Mouse (Mus musculus): ENCODE measurements around the gene Nrip2. TPM values are rescaled to one million over a fixed set of nuclear protein-coding genes. Genes with fewer than 3 reads are reported as not detected.

Gene Nrip2
- polyA plus RNA-seq, 1 experiment from 2014 or later: 9.8 TPM

DNA sequence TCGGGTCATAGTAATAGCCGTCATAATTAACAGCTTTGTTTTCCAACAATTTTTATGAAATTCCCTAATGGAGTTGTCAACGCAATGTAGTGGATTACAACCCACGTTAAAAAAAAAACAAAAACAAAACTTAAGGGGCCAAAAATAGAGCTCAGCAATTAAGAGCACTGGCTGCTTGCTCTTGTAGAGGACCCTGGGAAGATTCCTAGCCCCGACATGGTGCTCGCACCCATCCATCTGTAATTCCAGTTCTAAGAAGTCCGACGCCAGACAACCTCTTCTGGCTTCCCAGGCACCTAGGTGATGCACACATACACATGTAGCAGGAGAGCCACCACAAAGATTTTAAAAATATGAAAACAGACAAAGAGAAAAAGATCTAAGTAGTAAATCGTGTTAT, 25.9 kb downstream of the Nrip2 start:
- Histone ChIP-seq H3K9ac (peak overlapping the region; percentile 86), H3K27me3 (no peaks in the 10 kb centered on the region), H3K9me3 (no peaks in the 10 kb centered on the region), H3K4me3 (peak overlapping the region; percentile 70), H3K4me2 (peak overlapping the region; percentile 72), H3K4me1 (replicated peaks) (peaks cover 8% of the 10 kb centered on the region), H3K36me3 (peaks cover 17% of the 10 kb centered on the region), H3K27ac (replicated peaks) (peak overlapping the region; percentile 100)
- ATAC-seq (ENCODE audit: low FRiP score, low read depth): 0 out of 2 replicates have a peak, but pooled peaks have one; percentile 4
- 22% methylated on average over 9 of the region's 9 CpGs for WGBS

GRCm38 (mm10) chr6:128427571-128427970, 28.5 kb downstream of the Nrip2 start:
- Histone ChIP-seq H3K4me3 (no peak overlapping the region), H3K27me3 (no peaks in the 10 kb centered on the region), H3K9ac (no peak overlapping the region), H3K27ac (replicated peaks) (no peak overlapping the region), H3K9me3 (no peaks in the 10 kb centered on the region), H3K4me1 (replicated peaks) (peaks cover 8% of the 10 kb centered on the region), H3K36me3 (peaks cover 39% of the 10 kb centered on the region), H3K4me2 (no peak overlapping the region)
- no peak for ATAC-seq (ENCODE audit: low FRiP score, low read depth)
- 93% methylated on average over 5 of the region's 5 CpGs for WGBS

DNA sequence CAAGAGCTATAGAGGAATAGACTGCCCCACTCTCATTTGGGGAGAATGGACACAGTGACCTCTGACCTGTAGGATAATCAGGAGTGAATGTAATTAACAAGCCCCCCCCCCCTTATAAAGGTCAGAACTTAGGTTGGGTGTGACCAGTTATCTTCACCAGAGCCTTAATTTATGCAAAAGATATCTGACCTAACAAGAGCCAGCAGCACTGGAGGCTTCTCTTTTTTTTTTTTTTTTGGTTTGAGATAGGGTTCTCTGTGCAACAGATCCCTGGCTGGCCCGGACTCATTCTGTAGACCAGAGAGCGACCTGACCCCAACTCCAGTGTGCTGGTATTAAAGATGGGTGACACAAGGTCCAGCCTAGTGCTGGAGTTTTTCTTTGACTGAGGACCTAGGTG, 30.2 kb downstream of the Nrip2 start:
- no peak overlapping the region for H3K4me3 ChIP-seq
- H3K36me3 ChIP-seq: peaks cover 57% of the 10 kb centered on the region
- no peaks in the 10 kb centered on the region for H3K27me3 ChIP-seq
- H3K4me2 ChIP-seq: no peak overlapping the region
- H3K9me3 ChIP-seq: no peaks in the 10 kb centered on the region
- H3K4me1 ChIP-seq (replicated peaks): peaks cover 3% of the 10 kb centered on the region
- ATAC-seq (ENCODE audit: low FRiP score, low read depth): no peak
- no peak overlapping the region for H3K9ac ChIP-seq
- WGBS: 100% methylated on average over 2 of the region's 2 CpGs
- H3K27ac ChIP-seq (replicated peaks): no peak overlapping the region

DNA sequence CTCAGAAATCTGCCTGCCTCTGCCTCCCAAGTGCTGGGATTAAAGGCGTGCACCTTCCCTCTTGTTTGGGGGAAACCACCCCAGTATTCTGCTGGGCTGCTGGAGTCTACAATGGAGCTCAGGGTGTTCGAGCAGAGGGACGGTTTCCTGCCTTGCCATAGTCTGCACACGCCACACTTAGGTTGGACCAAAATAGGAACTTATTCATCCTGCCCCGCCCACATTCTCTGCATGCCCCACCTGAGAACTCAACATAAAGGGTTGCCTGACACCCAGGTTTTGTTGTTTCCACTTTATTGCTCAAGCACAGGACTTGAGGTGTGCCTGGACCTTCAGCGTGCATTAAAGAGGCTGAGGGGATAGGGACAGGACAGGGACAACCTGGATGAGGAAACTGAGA, 30.7 kb downstream of the Nrip2 start:
- H3K9ac ChIP-seq: no peak overlapping the region
- H3K36me3 ChIP-seq: peaks cover 62% of the 10 kb centered on the region
- WGBS: 94% methylated on average over 6 of the region's 6 CpGs
- peaks cover 3% of the 10 kb centered on the region for H3K4me1 ChIP-seq (replicated peaks)
- H3K4me2 ChIP-seq: no peak overlapping the region
- ATAC-seq (ENCODE audit: low FRiP score, low read depth): no peak
- no peak overlapping the region for H3K27ac ChIP-seq (replicated peaks)
- no peaks in the 10 kb centered on the region for H3K27me3 ChIP-seq
- H3K4me3 ChIP-seq: no peak overlapping the region
- H3K9me3 ChIP-seq: no peaks in the 10 kb centered on the region

GRCm38 (mm10) chr6:128432356-128432915, 33.3 kb downstream of the Nrip2 start:
- no peaks in the 10 kb centered on the region for H3K27me3 ChIP-seq
- 69% methylated on average over 13 of the region's 13 CpGs for WGBS
- peaks cover 78% of the 10 kb centered on the region for H3K36me3 ChIP-seq
- H3K9me3 ChIP-seq: no peaks in the 10 kb centered on the region
- H3K4me1 ChIP-seq (replicated peaks): peaks cover 11% of the 10 kb centered on the region
- H3K4me3 ChIP-seq: no peak overlapping the region
- H3K9ac ChIP-seq: no peak overlapping the region
- no peak overlapping the region for H3K27ac ChIP-seq (replicated peaks)
- no peak for ATAC-seq (ENCODE audit: low FRiP score, low read depth)
- H3K4me2 ChIP-seq: no peak overlapping the region

GRCm38 (mm10) chr6:128433566-128433965, 34.5 kb downstream of the Nrip2 start:
- ATAC-seq (ENCODE audit: low FRiP score, low read depth): no peak

GRCm38 (mm10) chr6:128435474-128435873, 36.4 kb downstream of the Nrip2 start:
- no peak for ATAC-seq (ENCODE audit: low FRiP score, low read depth)
- Histone ChIP-seq H3K27ac (replicated peaks) (no peak overlapping the region), H3K4me3 (no peak overlapping the region), H3K9ac (no peak overlapping the region), H3K4me1 (replicated peaks) (peaks cover 19% of the 10 kb centered on the region), H3K9me3 (no peaks in the 10 kb centered on the region), H3K36me3 (peaks cover 56% of the 10 kb centered on the region), H3K4me2 (no peak overlapping the region), H3K27me3 (no peaks in the 10 kb centered on the region)
- 80% methylated on average over 5 of the region's 5 CpGs for WGBS

More at GRCm38 (mm10) chr6:128433566-128433965, 34.5 kb downstream of the Nrip2 start:
- Histone ChIP-seq H3K9me3 (no peaks in the 10 kb centered on the region), H3K4me1 (replicated peaks) (peaks cover 11% of the 10 kb centered on the region), H3K27ac (replicated peaks) (no peak overlapping the region), H3K27me3 (no peaks in the 10 kb centered on the region), H3K9ac (no peak overlapping the region), H3K4me2 (no peak overlapping the region), H3K36me3 (peaks cover 70% of the 10 kb centered on the region), H3K4me3 (no peak overlapping the region)
- 94% methylated on average over 13 of the region's 13 CpGs for WGBS

GRCm38 (mm10) chr6:128436356-128437005, 37.4 kb downstream of the Nrip2 start:
- 85% methylated on average over 8 of the region's 8 CpGs for WGBS
- Histone ChIP-seq H3K4me1 (replicated peaks) (peaks cover 19% of the 10 kb centered on the region), H3K27me3 (no peaks in the 10 kb centered on the region), H3K9me3 (no peaks in the 10 kb centered on the region), H3K27ac (replicated peaks) (peak overlapping the region; percentile 86; the same call in 1 of the 2 replicates), H3K9ac (peak overlapping the region; percentile 78), H3K4me2 (peak overlapping the region; percentile 76), H3K4me3 (peak overlapping the region; percentile 64), H3K36me3 (peaks cover 49% of the 10 kb centered on the region)
- no peak for ATAC-seq (ENCODE audit: low FRiP score, low read depth)

GRCm38 (mm10) chr6:128437288-128437687, 38.2 kb downstream of the Nrip2 start:
- no peak; the same call in 1 of the 2 replicates for ATAC-seq (ENCODE audit: low FRiP score, low read depth)
- Histone ChIP-seq H3K27me3 (no peaks in the 10 kb centered on the region), H3K4me2 (peak overlapping the region; percentile 76), H3K9me3 (no peaks in the 10 kb centered on the region), H3K4me3 (peak overlapping the region; percentile 64), H3K9ac (peak overlapping the region; percentile 78), H3K4me1 (replicated peaks) (peaks cover 19% of the 10 kb centered on the region), H3K27ac (replicated peaks) (peak overlapping the region; percentile 86), H3K36me3 (peaks cover 41% of the 10 kb centered on the region)
- 4% methylated on average over 10 of the region's 10 CpGs for WGBS

DNA sequence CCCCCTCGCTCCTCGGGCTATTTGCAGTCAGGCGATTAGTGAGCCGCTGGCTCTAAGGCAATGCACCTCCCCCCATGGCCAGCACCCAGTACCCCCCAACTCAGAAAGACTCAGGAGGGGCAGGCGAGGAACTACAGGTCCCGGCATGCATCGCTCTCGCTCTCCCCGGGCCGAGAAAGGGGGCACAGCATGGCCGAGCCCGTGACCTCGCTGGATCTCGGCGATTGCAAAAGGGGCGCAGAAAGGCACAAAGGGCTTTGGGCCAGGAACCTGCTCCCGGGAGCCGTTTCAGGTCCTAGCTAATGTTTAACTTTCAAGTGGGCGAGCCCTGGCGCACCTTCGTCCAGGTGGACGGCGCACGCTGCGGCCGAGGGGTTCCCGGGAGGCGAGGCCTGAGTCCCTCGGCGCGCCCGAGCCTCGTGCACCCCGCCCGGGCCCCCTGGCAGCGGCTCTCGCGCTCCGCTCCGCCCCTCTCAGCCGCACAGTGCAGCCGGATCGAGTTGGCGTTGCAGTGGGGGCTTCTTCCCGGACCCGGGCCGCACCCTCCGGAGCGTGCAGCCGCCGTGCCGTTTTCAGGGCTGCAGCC, 38.7 kb downstream of the Nrip2 start:
- Histone ChIP-seq H3K4me2 (peak overlapping the region; percentile 76), H3K4me1 (replicated peaks) (peaks cover 19% of the 10 kb centered on the region), H3K9me3 (no peaks in the 10 kb centered on the region), H3K9ac (peak overlapping the region; percentile 78), H3K27me3 (no peaks in the 10 kb centered on the region), H3K36me3 (peaks cover 36% of the 10 kb centered on the region), H3K4me3 (peak overlapping the region; percentile 64), H3K27ac (replicated peaks) (peak overlapping the region; percentile 86)
- under 1% methylated on average over 52 of the region's 52 CpGs for WGBS
- peak; percentile 65 for ATAC-seq (ENCODE audit: low FRiP score, low read depth)

DNA sequence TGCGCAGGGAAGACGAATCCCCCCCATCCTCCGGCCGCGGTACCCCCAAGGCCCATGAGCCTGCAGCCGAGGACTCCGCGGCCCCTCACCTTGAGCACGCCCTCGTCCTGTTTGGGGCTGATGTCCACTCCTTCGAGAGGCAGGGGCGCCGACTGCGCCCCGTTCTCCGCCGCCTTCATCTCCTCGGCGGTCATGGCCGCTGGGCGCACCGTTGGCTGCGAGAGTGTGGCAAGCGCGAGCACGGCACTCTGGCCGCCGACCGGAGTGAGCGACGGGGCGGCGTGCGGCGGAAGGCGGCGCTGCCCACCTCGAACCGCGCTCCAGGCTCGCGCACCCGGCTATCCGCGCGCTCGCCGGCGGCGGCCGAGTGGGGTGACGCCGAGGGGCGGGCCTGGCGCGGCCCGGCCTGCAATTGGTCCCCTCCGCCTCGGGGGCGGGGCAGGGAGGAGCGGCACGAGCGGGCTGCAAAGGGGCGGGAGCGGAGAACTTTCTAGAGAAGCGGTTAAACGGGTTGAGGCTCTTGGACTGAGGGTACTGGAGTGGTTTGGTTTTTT, 39.3 kb downstream of the Nrip2 start, which contains the start of gene Fkbp4:
Fkbp4 (minus strand) TSS at position 361 of the 554 bp plus-strand sequence.
- H3K4me2 ChIP-seq: peak within 1 kb of the TSS; percentile 76
- peaks cover 30% of the 10 kb centered on the region for H3K36me3 ChIP-seq
- peak; percentile 94 for ATAC-seq (ENCODE audit: low FRiP score, low read depth)
- H3K4me3 ChIP-seq: peak within 1 kb of the TSS; percentile 64
- H3K9me3 ChIP-seq: no peaks in the 10 kb centered on the region
- H3K27ac ChIP-seq (replicated peaks): peak within 1 kb of the TSS; percentile 86
- H3K4me1 ChIP-seq (replicated peaks): peaks cover 19% of the 10 kb centered on the region
- no peaks in the 10 kb centered on the region for H3K27me3 ChIP-seq
- peak within 1 kb of the TSS; percentile 78 for H3K9ac ChIP-seq
- WGBS: under 1% methylated on average over 63 of the region's 67 CpGs

DNA sequence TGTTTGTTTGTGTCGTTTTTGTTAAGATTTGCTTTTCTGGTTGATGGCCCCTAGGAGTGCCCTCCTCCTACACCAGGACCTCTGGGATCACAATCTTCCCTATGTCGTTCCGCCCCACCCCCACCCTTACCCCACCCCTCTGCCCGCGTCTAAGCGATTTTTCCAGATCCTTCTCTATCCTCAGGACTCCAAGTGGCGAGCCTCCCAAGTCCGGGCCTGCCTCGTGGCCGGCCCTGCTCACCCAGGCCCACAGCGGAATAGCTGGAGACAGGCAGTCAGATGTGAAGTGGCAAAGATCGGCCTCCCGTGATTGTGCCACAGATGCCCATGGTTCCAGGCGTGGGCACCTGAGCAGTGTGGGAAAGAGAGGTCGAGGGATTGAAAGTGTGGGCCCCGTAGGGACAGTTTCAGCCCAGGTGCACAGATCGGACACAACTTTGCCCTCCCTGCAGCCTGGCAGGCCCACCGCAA, 39.8 kb downstream of the Nrip2 start:
- WGBS: 29% methylated on average over 18 of the region's 18 CpGs
- peak overlapping the region; percentile 86 for H3K27ac ChIP-seq (replicated peaks)
- peaks cover 19% of the 10 kb centered on the region for H3K4me1 ChIP-seq (replicated peaks)
- H3K4me2 ChIP-seq: peak overlapping the region; percentile 76
- peak overlapping the region; percentile 38 for H3K9ac ChIP-seq
- no peaks in the 10 kb centered on the region for H3K9me3 ChIP-seq
- no peaks in the 10 kb centered on the region for H3K27me3 ChIP-seq
- H3K4me3 ChIP-seq: peak overlapping the region; percentile 64
- no peak; the same call in 1 of the 2 replicates for ATAC-seq (ENCODE audit: low FRiP score, low read depth)
- H3K36me3 ChIP-seq: peaks cover 25% of the 10 kb centered on the region

Data from hindbrain, embryonic 15.5 days (tissue).